ENCODE assay signal across 8 mouse cellular contexts in genomic region chr5:120127641-120128040, GRCm38 (mm10). TPM values are rescaled to one million over a fixed set of nuclear protein-coding genes. Genes with fewer than 3 reads are reported as not detected.
DNase-seq lines count a peak whose midpoint lies in the region; ATAC-seq and TF ChIP-seq lines count a peak whose summit lies in the region.
"Had no signal": no experiment of that assay in that cellular context is flagged by ENCODE, and none has a peak within 500 bp of the region (broad histone marks: within the 10 kb centered on the region; RNA-seq: fewer than 3 reads in every experiment).

No protein-coding gene starts in this region.

- 55% methylated on average over 10 of the region's 10 CpGs for WGBS in intestine, postnatal 0 days
- 59% methylated on average over 10 of the region's 10 CpGs for WGBS in intestine, embryonic 16.5 days
- 57% methylated on average over 10 of the region's 10 CpGs for WGBS in limb, embryonic 11.5 days

- ATAC-seq in intestine, postnatal 0 days: no peak
- ATAC-seq in intestine, embryonic 16.5 days: no peak
- ATAC-seq in limb, embryonic 11.5 days (ENCODE audit: insufficient number of reproducible peaks, low FRiP score, low TSS enrichment, low read depth): no peak

- H3K9me3 ChIP-seq in intestine, postnatal 0 days (ENCODE audit: control insufficient read depth): no peaks in the 10 kb centered on the region
- no peaks in the 10 kb centered on the region for H3K9me3 ChIP-seq in intestine, embryonic 16.5 days (ENCODE audit: control insufficient read depth, low read length)
- no peaks in the 10 kb centered on the region for H3K9me3 ChIP-seq in limb, embryonic 11.5 days (ENCODE audit: control insufficient read depth, low read length)

- peak; percentile 77 for TF ChIP-seq CTCF in intestine, postnatal 0 days (IDR thresholded peaks at IDR 0.05; ENCODE audit: low read depth)
- TF ChIP-seq CTCF in C2C12 (IDR thresholded peaks at IDR 0.05; ENCODE audit: control insufficient read depth, insufficient read depth, insufficient read length): peak; percentile 60

- H3K27me3 ChIP-seq in intestine, postnatal 0 days (replicated peaks; ENCODE audit: control insufficient read depth, insufficient read depth, low read length): no peaks in the 10 kb centered on the region
- H3K27me3 ChIP-seq in intestine, embryonic 16.5 days (replicated peaks; ENCODE audit: control insufficient read depth, insufficient read depth, low read length): no peaks in the 10 kb centered on the region
- H3K27me3 ChIP-seq in C2C12 (ENCODE audit: control insufficient read depth, insufficient read depth, insufficient read length): no peaks in the 10 kb centered on the region
- H3K27me3 ChIP-seq in limb, embryonic 11.5 days (ENCODE audit: control insufficient read depth, insufficient read depth, low read length): no peaks in the 10 kb centered on the region
- H3K27me3 ChIP-seq: megakaryocyte, embryonic 14.5 days had no signal

- H3K4me2 ChIP-seq in intestine, postnatal 0 days (replicated peaks; ENCODE audit: low read depth): no peak overlapping the region
- no peak overlapping the region for H3K4me2 ChIP-seq in intestine, embryonic 16.5 days (ENCODE audit: low read depth, low read length)
- no peak overlapping the region for H3K4me2 ChIP-seq in limb, embryonic 11.5 days (ENCODE audit: low read depth, severe bottlenecking)

- DNase-seq in A20 (ENCODE audit: low read depth, low spot score) (peak; percentile 48), MN1 (ENCODE audit: low spot score) (no peak)
- DNase-seq in limb, embryonic 11.5 days (ENCODE audit: low spot score): peak; percentile 53
- DNase-seq in left cerebral cortex, postnatal 36 days (ENCODE audit: low spot score in 2 of 2): no peak

- intact Hi-C loops in left cerebral cortex, postnatal 36 days (cut with DNase I): no loop called here

- H3K4me3 ChIP-seq in intestine, postnatal 0 days (ENCODE audit: low read depth, low read length): no peak overlapping the region
- no peak overlapping the region for H3K4me3 ChIP-seq in intestine, embryonic 16.5 days (ENCODE audit: low read length)
- H3K4me3 ChIP-seq in C2C12 (ENCODE audit: insufficient read depth, poor library complexity, severe bottlenecking): no peak overlapping the region
- no peak overlapping the region for H3K4me3 ChIP-seq in limb, embryonic 11.5 days (ENCODE audit: low read depth, low read length)
- H3K4me3 ChIP-seq: megakaryocyte, embryonic 14.5 days had no signal

- no peak overlapping the region for H3K9ac ChIP-seq in intestine, postnatal 0 days (ENCODE audit: low read depth, low read length)
- H3K9ac ChIP-seq in intestine, embryonic 16.5 days (ENCODE audit: low read depth, low read length): no peak overlapping the region
- H3K9ac ChIP-seq in limb, embryonic 11.5 days (ENCODE audit: low read length): no peak overlapping the region

- H3K4me1 ChIP-seq in intestine, postnatal 0 days (replicated peaks; ENCODE audit: control insufficient read depth, insufficient read depth, low read length): no peaks in the 10 kb centered on the region
- H3K4me1 ChIP-seq in intestine, embryonic 16.5 days (ENCODE audit: control insufficient read depth, insufficient read depth, low read length): no peaks in the 10 kb centered on the region
- no peaks in the 10 kb centered on the region for H3K4me1 ChIP-seq in limb, embryonic 11.5 days (ENCODE audit: control insufficient read depth, insufficient read depth, low read length)

- H3K79me2 ChIP-seq in C2C12 (ENCODE audit: control insufficient read depth, insufficient read depth): no peaks in the 10 kb centered on the region

- no peaks in the 10 kb centered on the region for H3K79me3 ChIP-seq in C2C12 (ENCODE audit: low read depth)

- peaks cover 82% of the 10 kb centered on the region for H3K36me3 ChIP-seq in intestine, postnatal 0 days (ENCODE audit: control insufficient read depth, insufficient read depth)
- peaks cover 25% of the 10 kb centered on the region for H3K36me3 ChIP-seq in intestine, embryonic 16.5 days (ENCODE audit: control insufficient read depth, insufficient read depth, low read length)
- peaks cover 60% of the 10 kb centered on the region for H3K36me3 ChIP-seq in C2C12 (ENCODE audit: control insufficient read depth, insufficient read depth)
- peaks cover 35% of the 10 kb centered on the region for H3K36me3 ChIP-seq in limb, embryonic 11.5 days (ENCODE audit: control insufficient read depth, insufficient read depth, low read length)

- peak overlapping the region; percentile 7; the same call in 1 of the 2 replicates for H3K27ac ChIP-seq in intestine, postnatal 0 days (ENCODE audit: low read depth, low read length)
- H3K27ac ChIP-seq in intestine, embryonic 16.5 days (ENCODE audit: low read length): no peak overlapping the region
- H3K27ac ChIP-seq in limb, embryonic 11.5 days (replicated peaks; ENCODE audit: low read depth, low read length): no peak overlapping the region

- no peak overlapping the region for H3ac ChIP-seq in C2C12 (ENCODE audit: control insufficient read depth, insufficient read length, low read depth)

TF ChIP-seq in C2C12, 6 proteins besides CTCF, POLR2A, EP300 and RAD21:
- TF ChIP-seq MAX (IDR thresholded peaks at IDR 0.05) (no peak), USF1 (IDR thresholded peaks at IDR 0.05; ENCODE audit: low read depth) (no peak), MYOG (IDR thresholded peaks at IDR 0.05; ENCODE audit: control insufficient read depth, extremely low read depth, insufficient read length) (no peak), MYOD1 (IDR thresholded peaks at IDR 0.05; ENCODE audit: control insufficient read depth, insufficient read length, low read depth) (no peak), FOSL1 (IDR thresholded peaks at IDR 0.05; ENCODE audit: insufficient read depth, low read length, poor library complexity, severe bottlenecking) (no peak), CEBPB (IDR thresholded peaks at IDR 0.05; ENCODE audit: low read depth) (no peak)

RNA-seq across cellular contexts. Expression of gene Rbm19, which starts 11.4 kb away (rescaled TPM):
- polyA plus RNA-seq in intestine, postnatal 0 days (2015; fragmentation: Nextera tagmentation; extraction: Ambion mirVana): 12.0 and 14.9 TPM in 2 replicates
- 21.6 and 23.5 TPM in 2 replicates for polyA plus RNA-seq in intestine, embryonic 16.5 days (2015; fragmentation: Nextera tagmentation; extraction: Ambion mirVana)
- 54.4 TPM for polyA plus RNA-seq in C2C12 (2012; fragmentation: generic; extraction: Trizol)
- 22.5 and 24.2 TPM in 2 replicates for polyA plus RNA-seq in limb, embryonic 11.5 days (2014; fragmentation: Nextera tagmentation; extraction: Ambion mirVana)
- total RNA-seq in left cerebral cortex, postnatal 36 days (2021): 10 to 100 TPM; 16.5 to 17.0 TPM

Comparison
In these comparisons a context has a peak if more than half of its experiments do, and no peak if none do; other contexts are left out.
1. DNase-seq: peak in A20 (single experiment) and limb, embryonic 11.5 days (single experiment); none in MN1 (single experiment) and left cerebral cortex, postnatal 36 days (0 of 2).